Mouse (Mus musculus) lung, adult 2 months (tissue): ENCODE measurements at regions not wholly inside any gene's neighbourhood (a gene's known extent, or its start where the extent isn't known, plus 50 kb on each side); places are given as distances from the start of the nearest gene placed in this dataset.

Experiments used
- CTCF ChIP-seq: fragments of 200-500 bp; IDR thresholded peaks from 2 replicates; pipeline ENCODE4 v1.5.1; 2011; ENCODE audit warnings: mild to moderate bottlenecking, low read length, control low read depth; ENCODE audit not compliant: insufficient read depth
- POLR2A ChIP-seq: fragments of 200-500 bp; IDR thresholded peaks from 2 replicates; pipeline ENCODE4 v1.6.1; 2011; ENCODE audit warnings: low read depth, mild to moderate bottlenecking, control low read depth, low read length, borderline replicate concordance; ENCODE audit errors: extremely low read depth

GRCm38 (mm10) chr6:99874029-99874428, 147.8 kb upstream of the Prok2 start:
- no peak for TF ChIP-seq CTCF
- no peak for TF ChIP-seq POLR2A
